Mouse (Mus musculus) inflammation-experienced regulatory T-cells, adult 6 months (primary cell): ENCODE data around the gene Itpr2. TPM values are rescaled to one million over a fixed set of nuclear protein-coding genes. Genes with fewer than 3 reads are reported as not detected.
A peak's percentile ranks its signal among the peaks of the same experiment; 100 is the strongest.
"Not testable (repeated sequence)": the region's sequence is repeated elsewhere in the genome, so short reads cannot be mapped to it uniquely, and the experiment has no call there.

Experiments
- ATAC-seq: one replicate; pipeline ENCODE4 v1.8.0; 2017
- polyA plus RNA-seq, 3 experiments: library from polyadenylated mRNA; unstranded; fragments of 100-300 nt; shearing (Covaris generic); gene quantifications; one replicate each; pipeline ENCODE4 v1.2.1; 2017

The Itpr2 gene
- polyA plus RNA-seq, 3 experiments from 2014 or later = 43.2 to 111 (median 94.9) TPM

GRCm38 (mm10) chr6:146464645-146465042 is 37.4 kb downstream of the Itpr2 start:
- not testable (repeated sequence) for ATAC-seq

GRCm38 (mm10) chr6:146464014-146464644 is 37.9 kb downstream of the Itpr2 start:
- no peak for ATAC-seq

- no peak for ATAC-seq
These were observed 41.1 kb downstream of the Itpr2 start for GRCm38 (mm10) chr6:146460936-146461335.

GRCm38 (mm10) chr6:146458436-146458835 is 43.6 kb downstream of the Itpr2 start:
- ATAC-seq = no peak

GRCm38 (mm10) chr6:146456741-146457140 is 45.3 kb downstream of the Itpr2 start:
- ATAC-seq = no peak

- no peak for ATAC-seq
These were observed 47.2 kb downstream of the Itpr2 start for GRCm38 (mm10) chr6:146454520-146455511.

GRCm38 (mm10) chr6:146452474-146452873 is 49.5 kb downstream of the Itpr2 start:
- ATAC-seq = no peak

- no peak for ATAC-seq
These were observed 55.9 kb downstream of the Itpr2 start for GRCm38 (mm10) chr6:146446032-146446704.

GRCm38 (mm10) chr6:146439826-146440225 is 62.2 kb downstream of the Itpr2 start:
- ATAC-seq = no peak

- ATAC-seq = no peak
These were observed 62.8 kb downstream of the Itpr2 start for GRCm38 (mm10) chr6:146439071-146439818.

- ATAC-seq = peak; percentile 43
These were observed 64.0 kb downstream of the Itpr2 start for GRCm38 (mm10) chr6:146438057-146438456.

- ATAC-seq = no peak
These were observed 65.0 kb downstream of the Itpr2 start for GRCm38 (mm10) chr6:146436916-146437496.

- peak; percentile 40 for ATAC-seq
These were observed 67.8 kb downstream of the Itpr2 start for GRCm38 (mm10) chr6:146434217-146434616.

- peak; percentile 8 for ATAC-seq
These were observed 69.7 kb downstream of the Itpr2 start for GRCm38 (mm10) chr6:146432218-146432865.

GRCm38 (mm10) chr6:146431777-146432176 is 70.2 kb downstream of the Itpr2 start:
- no peak for ATAC-seq

- ATAC-seq = peak; percentile 57
These were observed 72.2 kb downstream of the Itpr2 start for GRCm38 (mm10) chr6:146429694-146430380.

GRCm38 (mm10) chr6:146424778-146425177 is 77.2 kb downstream of the Itpr2 start:
- no peak for ATAC-seq

GRCm38 (mm10) chr6:146424326-146424725 is 77.7 kb downstream of the Itpr2 start:
- ATAC-seq = no peak

GRCm38 (mm10) chr6:146420718-146421117 is 81.3 kb downstream of the Itpr2 start:
- ATAC-seq = no peak

GRCm38 (mm10) chr6:146416461-146416860 is 85.6 kb downstream of the Itpr2 start:
- ATAC-seq = no peak

GRCm38 (mm10) chr6:146414094-146414493 is 87.9 kb downstream of the Itpr2 start:
- no peak for ATAC-seq
